Mouse (Mus musculus): ENCODE data around the gene Ggt7.
"Not testable (repeated sequence)": the region's sequence is repeated elsewhere in the genome, so short reads cannot be mapped to it uniquely, and the experiment has no call there.

Gene Ggt7

GRCm38 (mm10) chr2:155507721-155508470, 10.1 kb downstream of the Ggt7 start:
- DNase-seq (ENCODE audit: low spot score in 2 of 2) = peak; percentile 30 to 54

GRCm38 (mm10) chr2:155505811-155506210, 12.2 kb downstream of the Ggt7 start:
- DNase-seq (ENCODE audit: low spot score in 2 of 2) = no peak

- no peak for DNase-seq (ENCODE audit: low spot score in 2 of 2)
Observed at GRCm38 (mm10) chr2:155504440-155505355, 13.3 kb downstream of the Ggt7 start.

GRCm38 (mm10) chr2:155502596-155502995, 15.4 kb downstream of the Ggt7 start:
- DNase-seq (ENCODE audit: low spot score in 2 of 2) = peak in 1 of 2 experiments; percentile 56

- DNase-seq (ENCODE audit: low spot score in 2 of 2) = no peak
Observed at GRCm38 (mm10) chr2:155490998-155491397, 27.0 kb downstream of the Ggt7 start.

GRCm38 (mm10) chr2:155482021-155482420, 36.0 kb downstream of the Ggt7 start:
- no peak for DNase-seq (ENCODE audit: low spot score in 2 of 2)

DNA sequence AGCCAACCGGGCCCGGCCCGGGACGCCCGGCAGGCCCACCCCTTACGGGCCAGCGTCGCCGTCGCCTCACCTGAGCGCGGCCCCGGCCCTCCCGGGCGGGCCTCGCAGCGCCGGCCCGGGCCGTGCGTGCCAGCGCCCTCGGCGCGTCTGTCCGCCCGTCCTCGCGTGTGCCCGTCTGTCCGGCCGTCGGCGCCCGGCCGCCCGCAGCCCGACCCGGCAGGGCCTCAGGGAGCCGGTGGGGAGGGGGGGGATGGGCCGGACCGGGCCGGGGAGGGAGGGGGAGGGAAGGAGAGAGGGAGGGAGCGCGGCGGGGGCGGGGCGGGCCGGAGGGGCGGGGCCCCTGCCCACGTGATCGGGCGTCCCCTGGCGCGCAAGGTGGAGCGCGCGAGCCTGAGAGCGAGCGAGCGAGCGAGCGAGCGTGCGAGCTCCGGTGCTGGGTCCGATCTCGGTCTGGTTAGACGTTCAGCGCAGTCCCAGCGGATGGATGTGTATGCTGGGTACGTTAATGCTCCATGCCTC, 44.4 kb downstream of the Ggt7 start, which contains the start of gene Ncoa6:
Ncoa6 (minus strand) TSS at position 325 of the 519 bp plus-strand sequence.
- peak; percentile 30 to 49 for DNase-seq (ENCODE audit: low spot score in 2 of 2)

- DNase-seq (ENCODE audit: low spot score in 2 of 2) = peak in 1 of 2 experiments; percentile 19
Observed at GRCm38 (mm10) chr2:155472671-155473569, 45.1 kb downstream of the Ggt7 start.

DNA sequence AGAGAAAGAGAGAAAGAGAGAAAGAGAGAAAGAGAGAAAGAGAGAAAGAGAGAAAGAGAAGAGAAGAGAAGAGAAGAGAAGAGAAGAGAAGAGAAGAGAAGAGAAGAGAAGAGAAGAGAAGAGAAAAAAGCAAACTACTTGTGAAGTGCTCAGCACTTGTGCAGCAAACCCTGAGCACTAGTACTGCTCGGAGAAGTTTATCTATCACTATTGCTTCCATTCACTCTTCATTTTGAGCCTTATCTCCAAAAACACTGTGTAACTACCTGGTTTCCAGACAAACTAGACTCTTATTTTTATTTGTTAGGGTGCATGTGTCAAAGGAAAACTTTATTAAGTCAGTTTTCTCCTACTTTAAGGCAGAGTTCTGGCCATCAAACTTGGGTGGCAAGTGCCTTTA, 51.2 kb downstream of the Ggt7 start:
- DNase-seq (ENCODE audit: low spot score in 2 of 2) = no peak

DNA sequence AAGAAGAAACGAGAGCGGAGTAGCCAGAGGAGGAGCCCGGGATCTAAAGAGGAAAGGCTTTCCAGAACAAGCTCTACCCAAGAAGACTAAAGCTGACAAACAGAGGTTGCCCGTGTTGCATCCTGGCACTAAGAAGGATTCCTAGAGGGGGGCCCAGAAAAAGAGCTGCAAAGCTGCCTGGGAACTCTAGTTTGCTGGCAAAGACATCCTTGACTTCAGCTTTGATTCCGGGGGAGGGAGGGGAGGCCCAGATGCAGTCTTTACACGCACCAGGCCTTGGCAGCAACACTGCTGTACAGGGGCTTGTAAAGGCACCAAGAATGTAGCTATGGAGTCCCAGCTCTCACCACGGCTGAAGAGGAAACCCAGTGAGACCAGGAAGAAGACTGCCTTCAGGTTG, 64.4 kb downstream of the Ggt7 start:
- DNase-seq (ENCODE audit: low spot score in 2 of 2) = no peak

GRCm38 (mm10) chr2:155451256-155451655, 66.8 kb downstream of the Ggt7 start:
- no peak for DNase-seq (ENCODE audit: low spot score in 2 of 2)

DNA sequence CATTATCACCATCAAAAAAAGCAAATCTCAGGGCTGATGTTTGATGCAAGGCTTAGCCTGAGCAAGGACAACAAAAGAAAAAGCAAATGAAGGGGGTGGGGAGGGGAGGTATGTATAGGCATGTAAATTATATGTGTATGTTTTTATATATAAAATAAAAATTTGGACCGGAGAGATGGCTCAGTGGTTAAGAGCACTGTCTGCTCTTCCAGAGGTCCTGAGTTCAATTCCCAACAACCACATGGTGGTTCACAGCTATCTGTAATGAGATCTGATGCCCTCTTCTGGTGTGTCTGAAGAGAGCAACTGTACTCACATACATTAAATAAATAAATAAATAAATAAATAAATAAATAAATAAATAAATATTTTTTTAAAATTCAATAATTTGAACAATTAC, 70.1 kb downstream of the Ggt7 start:
- DNase-seq (ENCODE audit: low spot score in 2 of 2) = not testable (repeated sequence)

GRCm38 (mm10) chr2:155443446-155443845, 74.6 kb downstream of the Ggt7 start:
- DNase-seq (ENCODE audit: low spot score in 2 of 2) = no peak

DNA sequence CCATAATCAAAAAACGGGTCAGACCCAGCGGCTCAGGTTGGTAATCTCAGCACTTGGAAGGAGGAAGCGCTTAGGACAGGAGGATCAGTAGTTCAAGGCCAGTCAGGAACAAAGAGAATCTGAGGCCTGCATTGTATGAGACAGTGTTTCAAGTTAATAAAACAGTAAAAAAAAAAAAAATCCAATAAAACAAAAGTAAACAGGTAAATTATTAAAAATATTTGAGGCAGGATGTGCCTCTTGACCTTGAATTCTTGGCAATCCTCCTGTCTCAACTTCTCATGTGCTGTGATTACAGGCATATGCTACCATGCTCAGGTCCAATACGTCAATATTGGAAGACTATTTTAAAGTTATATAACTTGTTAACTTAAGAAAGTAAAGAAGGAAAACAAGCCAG, 75.1 kb downstream of the Ggt7 start:
- no peak for DNase-seq (ENCODE audit: low spot score in 2 of 2)

Data from right cerebral cortex, postnatal 36 days (tissue).